Mouse (Mus musculus) lung, postnatal 14 days (tissue): ENCODE measurements around the gene Pdzd7.
"Not testable (repeated sequence)": the region's sequence is repeated elsewhere in the genome, so short reads cannot be mapped to it uniquely, and the experiment has no call there.

Experiments
- DNase-seq: peaks from one replicate; pipeline ENCODE4 v3.0.0; 2021

Pdzd7 gene

DNA sequence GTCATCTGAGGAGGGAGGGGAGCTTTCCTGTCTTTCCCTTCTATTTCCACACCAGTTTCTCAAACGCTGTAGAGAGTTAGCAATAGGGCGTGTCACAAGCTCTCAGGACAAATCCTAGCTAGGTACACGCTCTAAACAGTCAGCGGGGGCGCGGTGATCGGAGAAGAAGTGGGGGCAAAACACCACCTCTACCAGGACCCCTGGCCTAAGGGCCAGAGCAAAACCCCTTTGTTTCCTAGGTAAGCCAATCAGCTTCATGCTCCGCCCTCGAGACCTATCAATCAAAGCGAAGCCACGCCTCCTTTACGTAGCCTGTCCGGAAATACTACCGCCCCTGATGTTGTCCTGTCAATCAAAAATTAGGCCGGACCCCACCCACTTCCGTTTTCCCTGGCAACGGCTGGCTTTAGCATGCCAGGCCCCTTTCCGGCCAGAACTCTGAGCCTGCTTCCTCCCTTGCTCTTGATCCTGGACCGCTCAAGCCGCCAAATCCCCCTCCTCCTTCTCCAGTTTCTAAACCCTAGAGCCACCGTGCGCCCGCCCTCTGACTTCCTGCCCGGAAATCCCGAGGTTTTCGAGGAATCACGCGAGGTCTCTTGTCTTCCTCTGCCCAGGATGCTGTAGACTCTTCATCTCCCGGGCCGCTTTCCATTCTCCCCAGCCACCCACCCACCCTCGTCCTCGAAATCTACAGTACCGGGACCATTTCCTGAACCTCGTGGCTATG lies 12.8 kb upstream of the Pdzd7 start:
- peak; percentile 96 for DNase-seq

DNA sequence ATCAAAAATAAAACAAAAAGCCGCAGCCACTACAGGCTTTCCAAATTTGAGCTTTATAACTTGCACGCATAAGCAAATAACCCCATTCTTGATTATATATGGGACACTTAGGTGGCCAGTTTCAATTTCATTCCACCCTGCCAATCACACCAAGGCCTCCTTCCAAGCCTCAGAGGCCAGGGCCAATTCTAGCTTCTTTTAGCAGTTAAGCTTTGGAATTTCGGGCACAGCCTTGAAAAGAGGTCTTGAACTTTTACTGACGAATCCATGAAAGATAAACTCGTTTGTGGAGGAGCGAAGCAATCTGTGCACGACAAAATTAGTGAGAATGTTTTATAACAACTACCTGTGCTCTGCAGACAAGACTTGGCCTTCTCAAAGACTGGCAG lies 12.2 kb upstream of the Pdzd7 start:
- DNase-seq, result no peak

DNA sequence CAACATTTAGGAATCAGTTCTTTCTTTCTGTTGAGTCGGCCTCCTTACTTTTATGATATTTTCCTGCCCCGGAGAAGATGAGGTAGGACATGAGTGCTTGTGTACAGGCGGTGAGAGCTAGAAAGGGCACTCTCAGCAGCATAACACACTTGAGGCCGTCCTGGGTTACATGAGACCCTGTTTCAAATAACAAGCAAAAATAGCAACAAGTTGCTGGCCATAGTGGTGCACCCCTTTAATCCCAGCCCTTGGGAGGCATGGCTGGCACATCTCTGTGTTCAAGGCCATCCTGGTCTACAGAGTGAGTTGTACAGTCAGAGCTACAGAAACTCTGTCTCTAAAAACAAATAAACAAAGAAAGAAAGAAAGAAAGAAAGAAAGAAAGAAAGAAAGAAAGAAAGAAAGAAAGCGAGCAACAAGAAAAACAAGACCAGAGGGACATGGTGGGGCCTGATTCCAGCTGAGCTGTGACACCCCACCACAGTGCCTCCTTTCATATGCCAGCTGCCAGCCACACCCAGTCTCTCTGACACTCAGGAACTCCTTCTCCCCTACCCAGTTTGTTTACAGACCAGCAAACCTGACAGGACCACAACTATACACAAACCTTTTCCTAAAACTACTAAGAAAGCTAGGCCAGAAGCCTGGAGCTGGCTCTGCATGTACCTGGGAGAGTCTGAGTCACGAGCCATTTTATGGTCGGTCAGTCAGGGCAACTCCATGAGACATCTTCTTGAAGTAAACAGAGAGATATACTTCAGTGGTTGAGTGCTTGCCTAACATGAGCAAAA lies 11.6 kb upstream of the Pdzd7 start:
- no peak for DNase-seq

DNA sequence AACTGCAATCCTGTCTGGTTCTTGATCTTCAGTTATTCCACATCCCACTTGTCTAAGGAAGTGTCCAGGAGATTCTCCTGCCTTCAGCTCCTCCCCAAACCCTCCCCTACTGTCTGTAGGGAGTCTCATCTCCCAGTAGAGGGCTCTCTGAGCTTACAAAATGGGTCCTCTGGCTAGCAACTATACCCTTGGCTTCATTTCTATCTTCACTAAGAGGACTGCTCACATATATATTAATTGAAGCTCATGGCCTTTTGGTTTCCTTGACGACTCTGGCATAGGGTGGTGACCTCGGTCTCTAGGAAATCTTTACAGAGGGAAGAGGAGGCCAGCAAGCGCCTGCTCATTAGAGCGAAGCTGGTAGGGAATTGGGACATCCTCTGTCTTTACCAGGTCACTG lies 10.8 kb upstream of the Pdzd7 start:
- DNase-seq, result peak; percentile 48

DNA sequence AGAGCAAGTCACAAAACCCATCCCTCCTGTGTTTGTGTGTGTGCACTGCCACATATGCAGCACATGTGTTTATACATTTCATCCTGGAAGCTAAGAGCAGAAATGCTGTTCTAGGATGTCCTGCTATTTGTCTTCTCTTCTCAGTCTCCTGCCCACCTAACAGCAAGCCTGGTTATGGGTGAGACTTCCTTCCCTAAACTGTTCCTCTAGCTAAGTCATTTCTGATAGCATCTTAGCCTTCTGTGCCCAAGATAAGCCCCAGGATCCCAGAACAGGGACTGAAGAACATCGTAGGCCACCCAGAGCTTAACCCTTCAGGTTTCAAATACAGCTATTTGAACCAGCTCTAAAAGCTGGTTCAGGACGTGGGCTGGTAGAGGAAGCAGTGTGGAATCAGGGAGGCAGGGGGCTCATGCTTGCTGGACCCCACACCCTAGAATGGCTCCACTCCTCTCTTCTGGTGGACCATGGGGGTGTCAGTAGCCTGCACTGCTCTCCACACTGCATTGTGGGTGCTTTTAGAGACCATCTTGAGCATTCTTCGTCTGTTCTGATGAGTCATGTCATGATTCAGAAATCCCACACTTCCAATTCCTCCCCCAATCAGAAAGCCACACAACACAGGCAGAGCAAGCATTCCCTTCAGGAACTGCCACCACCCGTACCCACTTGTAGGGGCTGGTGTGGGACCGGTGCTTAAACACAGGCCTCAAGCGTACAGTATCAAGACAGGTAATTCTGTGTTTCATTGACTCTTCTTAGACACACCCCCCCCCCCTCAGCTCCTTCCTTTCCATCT lies 9.6 kb upstream of the Pdzd7 start:
- no peak for DNase-seq

DNA sequence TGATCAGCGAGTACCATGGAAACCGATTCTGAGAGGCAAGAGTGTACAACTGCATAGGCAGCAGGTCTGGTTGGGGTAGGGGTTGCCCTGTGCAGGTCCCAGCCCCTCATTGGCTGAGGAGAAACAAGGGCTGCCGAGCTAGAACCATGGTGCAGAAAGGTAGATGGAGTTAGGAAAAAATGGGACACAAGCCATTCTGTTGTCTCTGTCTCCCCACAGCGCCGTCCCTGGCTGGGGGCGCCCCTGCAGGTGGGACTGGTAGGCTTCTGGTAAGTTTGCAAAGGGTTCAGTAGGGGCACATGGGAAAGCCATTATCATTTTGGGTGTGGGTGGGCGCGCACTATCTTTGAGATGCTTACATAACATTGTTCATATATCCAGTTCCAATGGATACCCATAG lies 7.9 kb upstream of the Pdzd7 start:
- no peak for DNase-seq

DNA sequence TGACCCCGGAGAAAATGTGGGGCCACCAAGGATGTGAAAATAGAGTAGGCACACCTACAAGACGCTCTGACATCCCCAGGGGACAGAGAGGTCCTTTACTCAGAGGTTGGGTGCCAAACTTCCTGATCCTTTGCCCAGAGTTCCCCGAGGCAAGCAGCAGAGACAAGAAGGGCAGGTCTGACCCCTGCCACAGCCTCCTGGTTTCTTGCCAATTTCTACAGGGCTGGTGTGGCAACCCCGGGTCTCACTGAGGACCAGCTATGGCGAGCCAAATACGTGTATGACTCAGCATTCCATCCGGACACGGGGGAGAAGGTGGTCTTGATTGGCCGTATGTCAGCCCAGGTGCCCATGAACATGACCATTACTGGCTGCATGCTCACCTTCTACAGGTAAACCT lies 4.0 kb upstream of the Pdzd7 start:
- DNase-seq, result no peak

DNA sequence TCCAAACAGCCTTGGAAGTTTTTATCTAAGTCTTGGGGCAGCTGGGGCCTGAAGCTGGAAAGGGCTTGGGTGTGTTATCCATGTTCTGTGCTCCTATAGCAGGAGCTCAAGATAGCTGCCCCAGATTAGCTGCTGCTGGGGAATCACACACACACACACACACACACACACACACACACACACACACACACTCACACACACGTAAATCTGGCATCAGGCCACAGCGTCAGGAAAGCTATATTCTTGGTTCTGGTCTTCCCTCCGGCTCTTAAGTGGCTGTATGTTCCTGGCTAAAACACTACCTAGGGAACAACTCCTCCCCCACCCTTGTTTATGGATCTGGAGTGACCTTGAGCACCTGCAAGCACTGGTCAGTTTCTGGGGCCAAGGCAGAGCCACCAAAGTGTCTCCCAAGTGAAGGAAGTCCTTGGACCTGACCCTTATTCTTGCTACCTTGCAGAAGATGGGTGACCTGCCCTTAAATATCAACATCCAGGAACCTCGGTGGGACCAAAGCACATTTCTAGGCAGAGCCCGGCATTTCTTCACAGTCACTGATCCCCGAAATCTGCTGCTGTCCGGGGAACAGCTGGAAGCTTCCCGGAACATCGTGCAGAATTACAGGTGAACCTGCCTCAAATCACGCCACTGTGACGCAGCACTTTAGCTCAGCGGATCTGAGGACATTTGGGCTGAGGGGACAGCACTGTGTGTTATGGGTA lies 3.3 kb upstream of the Pdzd7 start:
- DNase-seq, result no peak

DNA sequence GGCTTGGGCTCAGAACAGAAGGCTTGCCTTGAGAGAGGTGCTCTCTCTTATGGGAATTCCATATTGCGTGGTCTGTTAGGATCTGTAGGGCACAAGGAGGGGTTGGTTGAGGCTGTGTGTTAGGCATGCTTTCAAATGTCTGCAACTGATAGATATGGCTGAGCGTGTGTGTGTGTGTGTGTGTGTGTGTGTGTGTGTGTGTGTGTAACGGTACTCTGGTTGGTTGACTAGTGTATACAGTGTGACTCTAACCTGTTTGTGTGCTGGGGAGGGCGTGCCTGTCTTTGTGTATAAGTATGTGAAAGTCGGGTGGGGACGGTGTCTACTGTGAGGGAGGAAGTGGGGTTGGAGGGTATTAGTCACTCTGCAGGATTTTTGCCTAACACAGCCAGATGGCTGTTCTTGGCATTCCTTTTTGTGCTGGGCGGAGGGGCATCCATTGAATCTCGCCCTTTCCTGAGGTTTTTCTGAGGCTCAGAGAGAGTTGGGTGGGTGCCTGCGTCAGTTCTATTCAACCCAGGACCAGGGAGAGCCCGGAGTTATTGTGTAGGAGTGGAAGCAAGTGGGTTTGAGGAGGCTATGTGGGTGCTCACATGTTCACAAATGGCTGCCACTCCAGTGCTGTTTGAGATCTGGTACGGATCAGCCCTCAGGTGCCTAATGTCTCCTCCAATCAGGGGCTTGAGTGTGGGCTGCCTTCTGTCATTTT lies 2.6 kb upstream of the Pdzd7 start:
- peak; percentile 73 for DNase-seq

DNA sequence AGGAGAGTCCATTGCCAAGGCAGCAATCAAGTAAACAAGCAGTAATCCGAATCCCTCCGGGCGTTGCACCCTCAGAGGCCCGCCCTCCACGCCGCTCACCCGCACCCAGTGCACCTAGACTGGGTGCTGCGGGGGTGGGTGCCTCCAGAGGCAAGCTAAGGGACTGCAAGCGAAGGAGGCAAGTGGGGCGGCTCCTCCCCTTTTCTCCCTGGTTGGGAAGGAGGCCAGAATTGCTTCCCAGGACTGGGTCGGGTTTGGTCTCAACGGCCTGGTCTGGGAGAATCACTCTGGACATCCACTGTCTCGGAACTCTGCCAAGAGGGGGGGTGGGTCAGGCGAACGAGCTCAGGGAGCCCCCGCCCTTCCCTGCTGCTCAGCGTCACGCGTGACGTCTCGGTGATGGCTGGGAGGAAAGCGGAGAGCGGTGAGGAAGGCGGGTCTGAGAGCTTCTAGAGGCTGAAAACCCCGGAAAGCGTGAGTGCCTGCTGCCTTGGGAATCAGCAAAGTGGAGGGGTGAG lies 2.0 kb upstream of the Pdzd7 start, which contains the start of gene Sfxn3:
Gene Sfxn3, plus strand, starts transcription at position 87 of the 518 bp plus-strand sequence.
- peak; percentile 98 for DNase-seq

DNA sequence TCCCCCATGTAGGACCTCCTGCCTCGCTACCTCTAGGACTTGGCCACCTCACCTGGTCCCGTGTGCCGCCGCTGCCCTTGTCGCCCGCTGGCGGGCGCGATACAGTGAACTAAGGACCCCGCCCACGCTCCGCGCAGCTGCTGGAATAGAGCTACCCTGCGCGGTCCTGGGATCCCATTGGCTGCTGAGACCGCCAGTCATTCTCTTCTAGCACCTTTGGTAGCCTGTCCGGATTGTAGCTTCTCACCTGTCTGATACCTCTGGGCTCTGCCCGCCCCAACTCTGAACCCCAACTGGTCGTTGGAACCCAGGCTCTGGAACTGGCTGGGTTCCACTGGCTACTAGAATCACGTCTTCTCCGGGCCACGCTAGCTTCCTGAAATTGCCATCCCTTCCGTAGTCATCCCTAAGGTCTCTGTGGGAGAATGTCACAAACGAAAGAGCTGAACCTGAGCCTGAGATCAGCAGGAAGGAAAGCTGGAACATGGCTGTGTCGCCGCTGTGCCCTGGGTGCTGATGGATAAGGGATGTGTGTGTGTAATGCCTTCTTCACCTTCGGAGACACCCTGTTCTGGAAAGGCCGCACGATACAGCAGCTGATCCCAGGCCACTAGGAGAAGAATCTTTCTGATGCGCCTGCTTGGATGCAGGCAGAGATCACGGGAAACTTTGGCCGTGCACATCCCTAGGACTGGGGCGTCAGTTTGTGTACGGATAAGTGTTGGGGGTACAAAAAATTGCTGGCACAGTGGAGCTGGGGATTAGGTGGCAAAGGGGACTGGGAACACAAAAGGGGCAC lies 1.2 kb upstream of the Pdzd7 start:
- peak; percentile 92 for DNase-seq

DNA sequence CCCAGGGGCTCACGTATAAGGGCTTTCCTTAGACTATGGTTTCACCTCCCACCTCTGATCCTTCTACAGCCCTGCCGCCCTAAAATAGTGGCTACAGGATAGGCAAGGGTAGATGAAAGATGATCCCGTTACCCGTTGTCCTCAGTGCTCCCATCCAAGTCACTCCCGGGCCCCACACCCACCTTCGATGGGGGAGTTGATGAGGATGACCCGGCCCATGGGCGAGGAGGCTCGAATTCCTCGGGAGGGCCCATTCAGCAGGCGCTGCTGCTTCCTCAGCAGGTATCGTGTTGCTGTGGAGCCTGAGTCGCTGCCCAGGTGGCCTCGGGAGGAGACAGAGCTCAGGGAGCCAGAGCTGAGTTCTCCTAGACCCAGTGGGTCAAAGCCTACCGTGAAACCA lies 281 bp downstream of the Pdzd7 start:
- DNase-seq, result no peak

DNA sequence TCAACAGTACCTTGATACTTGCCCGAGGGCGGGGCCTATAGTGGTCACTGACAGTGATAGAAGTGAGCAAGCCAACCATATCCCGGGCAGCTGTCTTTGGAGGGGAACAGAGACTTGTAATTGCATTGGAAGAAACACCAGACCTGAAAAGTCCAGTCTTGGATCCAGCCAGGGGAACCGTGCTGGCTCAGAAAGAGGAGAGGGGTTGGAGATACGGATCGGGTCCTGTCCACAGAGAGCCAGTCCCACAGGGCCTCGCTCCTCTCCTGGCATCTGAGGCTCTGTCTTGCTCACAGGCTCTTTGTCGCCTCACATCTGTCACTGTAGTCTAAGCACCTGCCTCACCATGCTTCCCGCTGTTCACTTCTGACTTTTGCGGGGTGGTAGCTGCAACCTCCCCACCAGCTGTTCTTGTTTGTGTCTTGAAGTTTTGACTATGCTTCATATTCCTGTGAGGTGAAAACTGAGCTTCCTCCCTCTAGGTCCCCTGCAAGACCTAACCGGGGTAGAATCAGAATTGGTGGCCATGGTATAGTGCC lies 1.1 kb downstream of the Pdzd7 start:
- DNase-seq, result no peak

DNA sequence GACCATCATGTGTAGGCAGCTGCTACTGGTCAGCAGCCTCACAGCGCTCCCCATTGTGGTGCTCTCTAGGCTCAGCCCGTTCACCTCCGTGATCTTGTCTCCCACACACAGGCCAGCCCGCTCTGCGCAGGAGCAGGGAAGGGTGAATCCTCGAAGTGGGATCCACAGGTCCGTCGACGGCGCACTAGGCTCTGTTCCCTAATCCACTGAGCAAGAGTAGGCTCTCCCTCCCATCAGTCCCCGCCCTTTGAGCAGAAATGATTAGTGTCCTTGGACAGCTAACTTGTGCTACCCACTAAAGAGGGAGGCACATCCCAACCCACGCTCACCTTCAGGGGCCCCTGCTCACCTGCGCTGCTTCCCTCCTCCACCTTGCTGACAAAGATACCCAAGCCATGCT lies 5.3 kb downstream of the Pdzd7 start:
- DNase-seq, result no peak

DNA sequence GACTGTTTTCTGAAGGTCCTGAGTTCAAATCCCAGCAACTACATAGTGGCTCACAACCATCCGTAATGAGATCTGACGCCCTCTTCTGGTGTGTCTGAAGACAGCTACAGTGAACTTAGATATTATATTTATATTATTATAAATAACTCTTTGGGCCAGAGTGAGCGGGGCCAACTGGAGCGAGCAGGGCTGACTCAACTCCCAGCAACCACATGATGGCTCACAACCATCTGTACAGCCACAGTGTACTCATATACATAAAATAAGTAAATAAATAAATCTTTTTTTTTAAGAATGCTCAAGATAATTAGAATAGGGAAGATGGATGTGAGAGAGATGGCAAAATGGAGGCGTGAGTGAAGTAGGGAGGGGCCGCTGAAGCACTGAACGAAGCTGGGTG lies 7.3 kb downstream of the Pdzd7 start:
- DNase-seq, result not testable (repeated sequence)

DNA sequence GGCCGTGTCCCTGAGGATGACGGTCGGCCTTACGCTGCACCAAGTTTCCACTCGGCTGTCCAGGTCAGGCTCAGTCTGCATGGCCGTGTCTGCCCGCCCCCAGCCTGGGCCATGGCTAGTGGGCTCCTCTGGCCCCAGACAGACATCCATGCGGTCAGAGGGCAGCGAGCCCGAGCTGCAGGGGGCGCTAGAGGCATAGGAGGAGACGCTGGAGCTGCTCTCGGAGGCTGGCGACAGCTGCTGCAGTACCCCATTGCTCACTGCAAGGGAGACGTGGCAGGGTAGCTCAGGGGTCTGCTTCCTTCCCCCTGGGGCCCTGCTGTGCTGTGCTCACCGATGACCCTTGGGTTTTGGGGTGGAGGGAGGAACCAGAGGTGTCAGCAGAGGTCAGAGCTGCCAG lies 8.7 kb downstream of the Pdzd7 start:
- DNase-seq, result peak; percentile 84

DNA sequence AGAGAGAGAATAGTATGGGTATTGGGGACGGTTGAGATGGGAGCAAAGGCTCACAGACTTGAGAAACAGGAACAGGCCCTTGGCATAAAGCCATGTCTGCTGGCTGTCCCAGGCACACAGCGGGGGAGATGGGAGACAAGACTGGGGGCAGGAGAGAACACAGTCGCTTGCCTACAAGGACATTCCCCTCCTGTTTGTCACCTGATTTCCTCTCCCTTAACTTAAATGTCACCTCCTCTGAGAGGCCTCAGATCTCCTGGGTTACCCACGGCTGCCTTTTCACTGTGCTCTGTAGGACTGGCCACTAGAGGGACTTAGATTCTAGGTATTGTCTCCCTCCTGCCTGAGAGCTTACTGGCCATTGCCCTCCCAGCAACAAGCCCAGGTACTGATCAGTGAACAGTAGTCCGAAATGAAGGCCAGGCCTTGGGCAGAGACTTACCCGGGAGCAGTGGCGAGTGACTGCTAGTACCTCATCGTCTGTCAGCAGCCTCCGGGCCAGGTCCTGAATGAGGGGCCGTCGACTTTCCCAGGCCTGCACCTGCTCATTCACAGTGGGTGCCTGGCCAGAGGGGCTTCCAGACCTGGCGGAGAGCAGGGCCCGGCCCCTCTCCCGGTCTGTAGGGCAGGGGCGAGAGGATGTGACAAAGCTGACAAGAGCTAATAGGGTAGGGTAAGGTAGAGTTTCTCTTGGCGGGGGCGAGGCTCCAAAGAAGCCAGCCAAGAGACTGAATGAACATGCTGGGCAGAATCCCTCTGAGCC lies 12.8 kb downstream of the Pdzd7 start:
- DNase-seq, result peak; percentile 41

DNA sequence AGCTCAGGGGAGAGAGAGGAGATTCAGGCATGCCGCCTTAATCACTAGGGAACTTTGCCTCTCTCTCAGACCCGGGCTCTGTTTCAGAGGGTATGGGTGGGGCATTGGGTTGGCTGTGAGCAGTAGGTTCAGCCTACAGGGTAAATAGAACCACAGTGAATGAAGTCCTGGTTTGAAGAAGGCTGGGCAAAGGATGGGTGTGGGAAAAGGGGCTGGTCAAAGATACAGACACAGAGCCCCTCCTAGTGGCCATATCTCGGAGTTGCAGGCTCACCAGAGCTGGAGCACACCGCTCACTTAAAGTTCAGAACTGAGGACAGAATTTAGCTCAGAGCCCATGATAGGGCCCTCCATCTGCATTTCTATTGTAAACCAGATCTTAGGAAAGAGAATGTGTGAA lies 13.7 kb downstream of the Pdzd7 start:
- DNase-seq, result peak; percentile 86

DNA sequence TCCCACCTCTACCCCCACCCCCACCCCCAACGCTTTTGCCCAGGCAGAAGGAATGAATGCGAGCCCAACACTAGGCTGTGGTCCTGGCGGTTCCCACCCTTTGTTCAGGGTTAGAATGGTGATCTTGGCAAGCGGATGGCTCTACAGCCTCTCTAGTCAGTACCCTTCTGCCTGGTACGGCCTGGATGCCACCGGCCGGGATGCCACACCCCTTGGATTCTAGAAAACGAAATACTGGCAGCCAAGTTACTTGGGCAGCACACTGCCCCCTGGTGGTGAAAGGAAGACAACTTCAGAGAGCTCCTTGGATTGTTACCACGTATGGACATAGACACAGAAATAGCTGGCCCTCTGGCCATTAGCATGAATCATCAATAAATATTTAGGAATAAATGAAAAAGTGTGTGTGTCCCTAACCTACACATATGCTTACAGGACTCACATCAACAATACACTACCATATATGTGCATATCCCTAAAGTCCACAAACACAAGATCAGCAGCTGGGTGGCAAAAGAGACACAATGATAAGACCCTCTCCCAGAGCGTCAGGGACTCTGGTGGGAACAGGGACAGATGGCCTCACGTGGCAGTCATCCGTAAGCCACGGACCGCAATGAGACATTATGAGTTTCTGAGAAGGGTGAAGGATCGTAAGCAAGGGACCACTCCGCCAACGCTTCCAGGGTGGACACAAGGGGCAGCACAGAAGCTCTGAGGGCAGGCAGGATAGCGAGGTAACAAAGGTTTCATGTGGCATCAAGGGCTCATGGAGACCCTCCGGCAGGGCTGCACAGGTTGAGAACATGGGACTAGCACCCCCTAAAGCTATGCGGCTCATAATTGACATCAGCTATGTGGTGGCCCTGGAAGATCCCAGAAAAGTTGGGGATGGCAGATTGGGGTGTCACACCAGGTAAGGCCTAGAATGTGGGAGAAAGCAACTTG lies 14.5 kb downstream of the Pdzd7 start:
- peak; percentile 89 for DNase-seq
